Mouse (Mus musculus) ovary, adult 18-20 months (tissue): Measurements from ENCODE around the gene Cox6b1.

Source experiments
- DNase-seq: peaks from one replicate; pipeline ENCODE4 v3.0.0; 2022; ENCODE audit warnings: low spot score, mixed read lengths

Gene Cox6b1

DNA sequence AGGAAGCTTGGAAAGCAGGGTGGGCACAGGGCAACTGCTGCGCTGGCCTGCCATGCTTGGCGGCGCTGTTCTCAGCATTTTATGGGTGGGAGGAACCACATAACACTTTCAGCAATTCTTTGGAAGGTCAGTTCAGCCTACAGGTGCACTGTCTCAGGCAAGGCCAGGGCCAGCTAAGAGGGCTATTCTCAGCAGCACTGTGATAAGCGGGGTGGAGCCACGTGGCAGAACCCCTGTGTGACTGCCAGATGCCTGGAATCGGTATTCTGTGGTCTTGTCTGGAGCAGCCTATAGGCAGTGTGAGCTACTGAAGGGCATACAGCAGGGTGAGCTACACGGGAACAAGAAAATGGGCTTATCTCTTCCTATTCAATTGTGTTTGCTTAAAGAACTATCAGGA is 15.9 kb downstream of the Cox6b1 start:
- no peak for DNase-seq

DNA sequence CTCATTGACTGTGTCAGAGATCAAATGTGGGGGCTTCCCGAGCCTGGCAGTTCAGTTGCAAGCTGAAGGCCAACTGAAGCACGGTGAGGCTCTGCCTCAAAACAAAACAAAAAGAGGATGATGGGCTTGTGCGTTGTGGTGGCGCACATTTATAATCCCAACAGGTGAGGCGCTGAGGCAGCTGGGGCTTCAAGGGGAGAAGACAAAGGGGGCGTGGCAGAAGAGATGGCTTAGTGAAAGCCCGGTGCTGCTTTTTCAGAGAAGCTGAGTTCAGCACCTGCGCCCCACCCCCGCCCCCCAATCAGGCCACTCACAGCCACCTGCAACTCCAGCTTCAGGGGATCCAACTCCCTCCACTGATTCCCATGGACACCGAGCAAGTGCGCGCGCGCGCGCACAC is 17.5 kb downstream of the Cox6b1 start:
- no peak for DNase-seq

DNA sequence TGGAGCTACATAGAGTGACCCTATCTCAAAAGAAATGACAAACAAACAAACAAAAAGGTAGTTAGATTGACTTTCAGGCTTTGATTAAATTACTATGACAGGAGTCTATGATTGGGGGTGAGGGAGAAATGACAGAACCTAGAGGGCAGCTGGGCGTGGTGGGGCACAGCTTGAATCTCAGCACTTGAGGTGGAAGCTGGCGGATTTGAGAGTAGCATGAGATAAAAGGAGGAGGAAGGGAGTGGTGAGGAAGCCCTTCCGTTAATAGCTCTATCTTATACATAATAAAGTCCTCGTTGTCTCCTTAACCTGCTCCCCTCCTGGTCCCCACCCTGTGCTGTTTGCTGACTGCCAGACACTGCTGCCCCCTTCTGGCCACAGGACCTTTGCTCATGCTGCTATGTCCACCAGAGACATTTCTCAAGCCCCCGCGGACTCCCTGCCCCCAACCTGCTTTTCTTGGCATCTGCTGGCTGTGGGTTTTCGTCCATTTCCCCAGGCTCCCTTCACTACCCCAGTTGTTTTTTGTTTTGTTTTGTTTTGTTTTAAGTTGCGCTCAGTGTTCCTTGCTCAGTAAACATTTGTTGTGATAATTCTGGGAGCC is 18.1 kb downstream of the Cox6b1 start:
- no peak for DNase-seq

DNA sequence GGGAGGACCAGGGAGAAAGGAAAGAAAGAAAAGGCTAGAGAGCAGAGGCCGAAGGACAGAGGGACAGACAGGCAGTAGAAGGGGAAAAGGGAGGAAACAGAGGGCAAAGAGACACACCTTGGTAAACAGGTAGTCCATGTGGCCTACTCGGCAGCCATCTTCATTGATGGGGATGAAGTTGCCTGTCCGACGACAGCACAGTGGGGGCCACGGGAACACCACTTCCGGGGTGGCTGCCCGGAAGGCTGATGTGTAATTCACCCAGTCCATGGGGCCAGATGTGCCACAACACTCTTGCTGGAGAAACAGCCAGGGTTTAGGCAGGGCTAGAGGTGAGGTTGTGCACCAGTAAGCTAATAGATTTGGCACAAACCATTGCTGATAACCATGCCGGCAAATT is 21.0 kb downstream of the Cox6b1 start:
- no peak for DNase-seq

DNA sequence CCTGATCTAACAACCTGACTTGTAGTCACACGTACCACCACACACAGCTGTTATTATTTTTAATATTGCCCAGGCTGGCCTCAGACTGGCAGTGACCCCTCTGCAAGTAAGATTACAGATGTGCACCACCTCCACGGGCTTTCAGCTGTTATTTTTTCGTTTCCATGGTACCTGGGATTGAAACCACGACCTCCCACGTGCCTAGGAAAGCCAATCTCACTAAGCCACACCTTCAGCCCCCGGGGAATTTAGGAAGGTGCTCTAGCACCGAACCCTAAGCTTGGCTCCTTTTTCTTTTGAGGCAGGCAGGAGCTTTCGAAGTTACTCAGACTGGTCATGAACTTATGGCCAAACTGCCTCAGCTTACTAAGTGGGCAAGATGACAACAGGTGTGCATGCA is 21.5 kb downstream of the Cox6b1 start:
- no peak for DNase-seq

DNA sequence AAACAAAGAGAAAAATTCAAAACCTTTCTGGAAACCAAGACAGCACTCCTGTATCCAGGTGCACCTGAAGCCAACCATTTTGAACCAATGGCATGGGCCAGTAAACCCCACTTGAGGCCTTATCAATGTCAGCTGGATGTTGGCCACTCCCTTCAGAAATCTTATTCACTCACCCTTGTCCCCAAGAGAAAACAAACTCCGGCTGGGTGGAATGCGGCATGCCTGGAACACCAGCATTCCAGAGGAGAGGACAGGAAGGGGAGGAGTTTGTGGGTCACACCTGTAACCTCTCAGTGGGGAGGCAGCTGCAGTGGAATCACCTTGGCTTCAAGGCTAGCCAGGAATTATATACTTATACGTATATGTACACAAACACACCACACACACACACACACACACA is 23.4 kb downstream of the Cox6b1 start:
- DNase-seq, result no peak

DNA sequence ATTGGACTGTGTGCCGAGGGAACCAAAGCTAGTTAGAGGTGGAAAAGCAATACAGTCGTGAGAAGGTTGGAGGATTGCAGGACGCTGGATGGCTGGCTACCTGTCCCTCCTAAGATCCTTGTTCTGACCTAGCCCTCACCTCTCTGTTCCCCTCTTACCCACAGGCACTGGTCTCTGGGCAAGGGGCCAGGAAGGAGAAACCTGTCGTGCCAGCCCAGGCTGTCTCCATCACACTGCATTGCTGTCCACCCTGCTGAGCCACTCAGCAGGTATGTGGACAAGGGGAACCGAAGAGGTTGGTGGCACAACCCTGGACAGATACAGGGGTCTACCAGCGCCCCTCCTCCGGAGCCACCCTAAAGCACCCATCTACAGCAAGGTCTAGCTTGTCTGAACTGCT is 25.3 kb downstream of the Cox6b1 start:
- DNase-seq, result no peak

DNA sequence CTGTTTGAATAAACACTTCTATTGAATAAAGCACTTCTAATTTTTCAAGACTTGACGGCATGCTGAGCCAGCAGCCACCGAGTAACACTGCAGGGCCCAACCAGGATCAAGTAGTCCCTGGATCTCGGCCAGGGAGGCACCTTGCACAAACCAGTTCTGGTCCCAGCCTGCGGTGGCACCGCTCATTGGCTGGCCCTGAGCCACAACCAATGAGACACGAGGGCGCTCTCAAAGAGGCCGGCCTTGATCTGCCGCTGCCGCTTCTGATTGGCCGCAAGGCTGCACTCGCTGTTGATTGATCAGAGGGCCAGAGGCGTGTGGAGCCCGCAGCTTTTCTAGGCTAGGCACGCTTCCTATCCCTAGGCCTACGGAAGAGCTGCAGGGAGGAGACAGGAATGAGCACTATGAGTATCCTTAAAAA is 26.0 kb downstream of the Cox6b1 start:
- DNase-seq, result peak; percentile 85

DNA sequence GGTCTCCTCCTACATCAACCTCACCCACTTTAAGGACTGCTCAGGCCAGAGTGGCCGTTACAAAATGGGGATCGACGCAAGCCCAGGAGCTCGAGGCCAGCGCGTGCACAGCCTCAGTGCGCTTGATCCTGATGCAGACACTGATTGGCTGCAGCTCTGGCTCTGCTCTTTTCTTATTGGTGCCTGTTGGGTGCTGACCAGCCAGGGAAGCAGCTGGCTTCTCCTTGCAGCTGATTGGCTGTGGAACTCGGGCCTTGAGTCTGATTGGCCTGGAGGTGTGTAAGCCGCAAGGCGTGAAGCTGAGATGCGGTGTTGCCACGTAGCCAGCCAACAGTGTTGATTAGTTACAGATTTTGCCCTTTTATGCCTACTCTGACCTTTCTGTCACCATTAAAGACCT is 27.2 kb downstream of the Cox6b1 start, which contains the start of gene Zbtb32:
Gene Zbtb32 (minus strand): TSS at position 124 of the 400 bp plus-strand sequence.
- no peak for DNase-seq

DNA sequence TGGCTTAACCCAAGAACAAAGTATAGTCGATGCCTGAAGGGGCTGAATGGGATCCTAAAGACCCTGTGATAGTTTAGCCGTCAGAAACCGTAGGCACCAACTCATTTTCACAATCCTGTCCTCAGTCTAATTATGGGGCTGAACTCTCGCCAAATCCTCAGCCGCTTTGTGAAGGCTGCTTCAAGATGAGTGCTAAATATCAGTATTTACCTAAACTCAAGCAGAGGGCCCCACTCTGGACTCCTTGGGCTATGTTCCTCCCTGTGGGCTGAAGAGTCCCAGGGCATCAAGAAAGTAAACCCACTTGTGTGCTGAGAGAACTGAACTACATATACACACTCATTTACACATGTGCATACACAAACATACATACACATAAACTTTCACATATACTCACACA is 29.1 kb downstream of the Cox6b1 start:
- no peak for DNase-seq

DNA sequence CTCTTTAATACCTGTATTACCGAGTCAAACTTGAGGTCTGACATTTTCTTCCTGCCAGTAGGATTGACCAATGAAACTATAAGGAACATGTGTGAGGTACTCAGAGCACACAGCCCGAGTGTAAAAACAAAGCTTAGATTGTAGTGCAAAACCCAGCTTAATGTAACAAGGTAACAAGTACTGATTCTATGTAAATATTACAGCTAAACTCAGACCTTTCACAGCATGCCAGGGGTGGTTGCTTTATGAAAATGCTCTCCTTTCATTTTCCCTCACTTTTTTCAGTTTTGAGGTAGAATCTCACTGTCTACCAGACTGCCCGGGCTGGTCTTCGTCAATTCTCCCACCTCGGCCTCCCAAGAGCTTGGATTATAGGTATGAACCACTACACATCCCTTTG is 29.9 kb downstream of the Cox6b1 start:
- no peak for DNase-seq

DNA sequence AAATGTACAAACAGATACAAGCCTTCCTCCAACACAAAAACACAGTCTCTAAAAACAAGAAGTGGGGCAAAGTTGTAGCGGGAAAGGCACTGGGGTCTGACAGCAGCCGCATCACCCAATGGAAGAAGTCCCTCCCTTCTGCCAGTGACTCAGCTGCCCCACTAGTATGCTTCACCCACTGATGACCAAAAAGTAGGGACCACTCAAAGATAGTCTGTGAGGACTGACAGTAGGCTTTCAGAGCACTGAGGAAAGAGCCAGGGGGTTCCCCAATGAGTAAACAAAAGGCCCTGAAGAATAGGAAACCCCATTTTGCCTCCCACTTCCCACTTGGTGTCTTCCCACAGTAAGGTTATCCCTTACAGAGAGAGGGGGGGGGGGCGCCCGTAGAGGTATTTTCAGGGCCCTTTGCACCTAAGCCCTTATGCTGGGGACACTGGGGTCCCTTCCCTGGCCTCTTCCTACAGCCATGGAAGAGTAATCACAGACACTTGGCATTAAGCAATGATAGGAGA is 31.4 kb downstream of the Cox6b1 start:
- no peak for DNase-seq

DNA sequence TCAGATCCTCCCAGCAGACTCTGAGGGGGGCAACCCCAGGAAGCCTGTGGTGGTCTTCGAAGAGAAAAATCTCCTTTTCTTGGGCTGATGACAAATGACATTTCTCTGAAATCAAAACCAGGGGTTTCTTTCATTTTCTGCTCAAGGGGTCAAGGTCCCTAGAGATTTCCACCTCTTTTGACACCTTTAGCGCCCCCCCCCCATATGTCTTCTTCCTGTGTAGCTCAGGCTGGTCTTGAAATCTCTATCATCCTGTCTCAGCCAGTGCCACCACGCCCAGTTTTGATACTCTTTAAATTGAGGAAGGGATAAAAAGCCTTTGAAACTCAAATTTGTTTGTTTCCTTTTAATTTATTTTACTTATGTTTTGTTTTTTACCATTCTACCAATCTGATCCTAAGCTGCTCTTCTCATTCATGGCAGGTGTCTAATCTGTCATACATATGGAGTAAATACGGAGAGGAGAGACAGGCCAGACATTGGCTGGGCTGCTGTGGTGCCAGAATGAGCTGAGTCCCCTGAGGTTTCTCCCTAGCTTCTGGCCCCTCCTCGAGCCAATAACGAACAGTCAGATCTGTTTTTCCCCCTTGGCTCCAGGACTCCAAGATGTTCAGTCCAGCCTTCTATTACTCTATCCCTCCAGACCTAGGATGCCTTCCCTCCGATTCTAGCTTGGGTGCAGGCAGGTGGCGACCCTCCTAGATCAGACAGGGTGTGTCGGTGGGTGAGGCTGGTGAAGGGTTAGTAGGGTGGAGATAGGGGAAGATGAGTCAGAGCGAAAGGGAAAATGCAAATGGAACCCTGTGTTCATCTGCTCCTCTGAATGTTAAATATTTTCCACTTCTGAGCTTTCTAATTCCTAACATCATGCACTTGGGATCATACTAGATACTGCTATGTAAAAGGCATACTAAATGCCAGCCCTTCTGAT is 32.1 kb downstream of the Cox6b1 start:
- no peak for DNase-seq

DNA sequence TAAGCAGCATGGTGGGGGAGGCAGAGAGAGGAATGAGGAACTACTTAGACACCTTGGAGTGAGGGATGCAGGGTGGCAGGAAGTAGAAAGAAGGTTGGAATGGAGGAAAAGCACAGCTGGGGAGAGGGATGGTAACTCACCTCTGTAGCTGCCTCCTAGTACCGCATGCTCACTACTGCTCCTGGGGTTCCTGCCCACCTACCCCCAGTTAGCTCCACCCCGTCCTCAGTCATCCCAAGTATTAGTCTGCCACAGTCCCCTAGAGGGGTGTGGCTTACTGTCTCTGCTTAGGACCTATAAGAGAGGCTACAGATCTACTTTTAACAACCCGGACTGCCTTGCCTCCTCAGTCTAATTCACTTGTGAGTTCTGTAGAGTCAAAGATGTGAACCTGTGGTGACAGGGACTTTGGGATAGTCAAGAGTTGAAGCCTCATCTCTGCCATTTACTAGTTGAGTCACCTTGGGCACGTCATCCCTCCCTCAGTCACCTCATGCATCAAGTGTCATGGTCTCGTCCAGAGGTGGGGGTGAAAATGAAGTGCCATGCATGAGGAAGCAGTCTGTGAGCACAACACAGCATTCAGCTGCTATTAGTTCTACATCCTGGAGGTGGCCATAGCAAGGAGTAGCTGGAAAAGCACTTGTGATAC is 33.1 kb downstream of the Cox6b1 start:
- DNase-seq, result no peak

DNA sequence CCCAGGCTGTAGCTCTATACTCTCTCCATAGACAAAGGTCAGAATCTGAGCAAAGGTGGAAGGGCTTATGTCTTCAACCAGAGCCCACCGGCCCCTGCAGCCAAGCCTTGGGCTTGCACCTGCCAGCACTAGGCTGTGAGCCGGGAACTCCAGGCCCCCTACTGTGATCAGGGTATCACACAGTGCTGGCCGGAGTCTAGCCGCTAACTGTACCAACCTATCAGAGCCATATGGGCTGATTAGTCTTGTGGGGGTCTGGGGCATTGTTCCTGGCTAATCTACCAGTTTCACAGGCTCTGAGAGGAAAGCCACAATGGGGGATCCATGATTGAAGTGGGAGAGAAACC is 34.4 kb downstream of the Cox6b1 start:
- no peak for DNase-seq

DNA sequence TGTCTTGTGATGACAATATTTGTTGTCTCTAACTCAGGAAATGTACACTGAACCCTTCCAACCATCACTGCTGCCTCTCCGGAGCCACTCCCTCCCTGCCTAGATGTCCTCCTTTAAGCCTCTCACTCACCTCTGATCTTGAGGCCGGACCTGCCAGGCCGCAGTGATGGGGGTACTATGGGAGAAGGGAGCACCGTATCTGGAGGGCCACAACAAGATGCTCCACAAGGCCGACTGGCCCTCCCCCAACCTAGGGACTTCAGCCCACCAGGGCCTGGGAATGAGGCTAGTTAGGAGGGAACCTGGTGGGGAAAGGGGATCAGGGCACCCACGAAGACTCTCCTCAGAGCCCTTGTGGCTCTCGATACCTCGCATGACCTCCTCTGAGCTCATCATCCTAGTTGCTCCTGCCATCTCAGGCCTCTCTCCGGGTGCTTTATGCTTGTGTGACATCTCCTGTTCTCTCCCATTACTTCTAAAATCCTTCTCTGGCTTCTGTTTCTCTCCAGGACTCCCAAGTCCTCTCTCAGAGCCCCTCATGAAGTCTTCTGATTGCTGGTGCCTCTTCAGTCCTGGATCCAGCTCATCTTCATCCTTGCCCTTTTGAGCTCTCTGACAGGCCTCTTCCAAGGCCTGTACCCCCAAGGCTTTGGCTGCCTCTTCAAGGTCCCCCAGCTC is 34.9 kb downstream of the Cox6b1 start:
- no peak for DNase-seq

DNA sequence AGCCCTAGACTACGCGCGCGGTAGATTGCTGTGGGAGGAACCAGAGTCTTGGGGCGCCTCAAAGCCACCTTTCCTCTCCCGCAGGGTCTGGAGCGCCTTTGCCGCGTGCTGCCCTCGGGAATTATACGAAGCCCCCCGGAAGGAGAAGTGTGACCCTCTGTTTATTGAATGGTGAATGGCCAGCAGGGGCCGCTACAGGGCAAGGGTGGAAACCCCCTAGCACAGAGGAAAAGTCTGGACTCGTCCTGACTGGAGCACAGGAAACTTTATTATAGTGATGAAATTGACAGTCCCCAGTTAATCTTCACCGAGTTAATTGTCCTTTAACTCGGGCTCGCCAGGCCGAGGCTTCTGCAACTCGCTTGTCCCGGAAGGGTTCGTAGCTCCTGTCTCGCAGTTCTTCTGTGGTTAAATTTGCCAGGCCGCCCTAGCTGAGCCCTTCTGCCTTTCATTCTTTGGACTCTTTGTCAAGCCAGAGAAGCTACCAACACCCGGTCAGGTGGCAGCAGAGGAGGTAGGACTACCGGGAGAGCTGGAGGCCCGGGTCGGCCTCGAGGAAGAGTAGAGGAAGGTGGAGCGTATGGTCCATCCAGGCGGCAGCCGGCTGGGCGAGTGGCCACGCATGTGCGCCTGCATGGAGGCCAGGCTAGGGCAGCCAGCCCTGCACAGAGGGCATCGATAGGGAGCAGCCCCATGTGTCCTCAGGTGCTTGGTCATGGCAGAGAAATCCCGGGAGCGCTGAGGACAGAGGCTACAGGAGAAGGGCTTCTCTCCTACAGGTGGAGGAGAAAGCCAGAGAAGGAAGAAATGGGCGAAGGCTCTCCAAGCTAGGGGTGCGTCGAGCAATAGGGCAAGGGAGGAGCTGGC is 36.3 kb downstream of the Cox6b1 start:
- DNase-seq, result peak; percentile 54

DNA sequence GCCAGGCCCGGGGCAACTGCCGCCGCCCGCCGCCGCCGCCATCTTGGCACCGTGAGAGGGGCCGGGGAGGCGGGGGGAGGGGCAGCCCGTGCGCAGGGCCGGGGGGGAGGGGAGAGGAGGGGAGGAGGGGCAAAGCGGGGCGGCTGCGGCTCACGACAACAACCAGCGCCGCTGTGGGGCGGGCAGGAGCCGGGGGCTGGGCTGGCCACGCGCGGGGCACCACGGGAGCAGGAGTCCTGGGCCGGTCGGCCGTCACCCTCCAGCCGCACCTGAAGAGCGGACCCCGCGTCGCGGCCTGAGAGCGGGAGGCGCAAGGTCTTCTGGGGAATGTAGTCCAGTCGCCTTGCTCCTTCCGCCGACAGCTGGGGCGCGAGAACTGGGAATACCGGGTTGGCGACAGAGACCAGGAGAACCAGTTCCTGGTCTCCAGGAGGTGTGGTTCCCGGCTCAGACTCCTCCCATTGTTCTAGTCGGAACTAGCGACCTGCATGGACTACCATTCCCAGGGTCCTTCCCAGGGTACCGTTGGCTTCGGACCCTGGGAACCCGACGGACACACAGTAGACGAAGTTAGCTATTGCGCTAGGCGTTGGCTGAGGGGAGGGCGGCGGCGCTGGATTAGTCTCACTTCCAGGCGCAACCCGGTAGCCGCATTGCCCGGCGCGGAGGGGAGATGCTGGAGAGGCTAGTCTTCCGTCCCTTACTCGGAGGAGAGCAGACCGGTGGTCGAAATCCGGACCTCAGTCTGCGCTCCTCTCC is 37.1 kb downstream of the Cox6b1 start, which contains the start of gene Kmt2b:
Gene Kmt2b (minus strand): TSS at position 51 of the 759 bp plus-strand sequence.
- peak; percentile 99 for DNase-seq

DNA sequence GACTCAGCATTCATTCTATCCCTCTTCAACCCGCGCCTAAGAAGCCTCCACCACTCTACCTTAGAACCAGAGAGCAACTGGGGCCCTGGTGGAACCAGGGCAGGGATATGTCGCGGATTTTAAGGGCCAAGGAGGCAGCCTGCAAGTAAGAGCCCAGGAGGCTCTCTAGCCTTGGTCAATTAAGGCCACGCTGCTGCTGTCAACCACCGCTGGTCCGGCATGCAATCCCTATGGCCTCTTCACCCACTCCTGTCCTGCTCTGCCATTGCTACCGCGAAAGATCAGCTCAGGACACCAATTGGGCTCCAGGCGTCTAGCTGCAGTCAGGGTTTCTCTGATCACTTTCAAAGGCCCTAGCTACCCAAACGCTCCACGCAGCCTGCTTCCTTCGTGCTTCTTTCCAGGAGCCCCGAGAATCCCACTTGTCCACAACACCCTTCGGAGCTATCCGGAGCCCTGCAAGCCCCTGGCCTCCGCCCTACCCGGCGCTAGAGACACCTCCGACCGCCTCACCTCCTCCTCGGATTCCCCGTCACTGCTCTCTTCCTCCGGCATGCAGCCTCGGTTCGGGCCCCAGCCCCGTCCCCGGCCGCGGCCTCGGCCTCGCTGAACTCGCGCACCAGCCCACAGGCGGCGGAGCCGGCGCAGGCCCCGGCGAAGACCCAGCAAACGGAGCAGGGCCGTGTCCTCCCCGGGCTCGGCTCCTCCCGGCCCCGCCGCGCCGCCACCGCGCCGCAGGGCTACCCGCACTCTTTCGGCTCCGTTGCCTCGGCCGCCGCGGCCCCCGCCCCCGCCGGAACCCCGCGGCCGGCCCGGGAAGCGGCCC is 37.9 kb downstream of the Cox6b1 start:
- DNase-seq, result no peak
